Mouse (Mus musculus): Measurements from ENCODE around the gene Ccnb3.
"Not testable (repeated sequence)": the region's sequence is repeated elsewhere in the genome, so short reads cannot be mapped to it uniquely, and the experiment has no call there.

Gene Ccnb3

DNA sequence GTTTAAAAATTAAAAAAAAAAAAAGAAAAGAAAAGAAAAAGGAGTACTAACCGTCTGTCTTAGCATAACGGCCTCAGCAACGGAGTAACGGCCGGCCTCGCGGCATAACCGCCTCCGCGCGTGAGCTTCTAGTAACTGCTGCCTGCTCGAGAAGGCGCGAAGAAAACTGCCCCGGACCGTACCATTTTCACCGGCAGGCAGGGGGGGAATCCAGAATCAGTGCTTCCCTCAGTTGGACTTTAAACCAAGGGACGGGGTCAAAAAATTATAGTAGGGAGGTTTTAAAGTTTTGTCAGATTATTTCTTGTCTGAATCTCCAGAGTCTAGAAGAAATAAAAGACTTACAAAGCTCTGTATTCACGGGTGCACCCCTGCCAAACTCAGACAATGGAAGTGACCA, at the start of gene Ccnb3:
TSS of gene Ccnb3 (minus strand) at position 101 of the 400 bp plus-strand sequence.
- no peaks in the 10 kb centered on the region for H3K27me3 ChIP-seq (ENCODE audit: insufficient read depth, low read length)
- H3K4me1 ChIP-seq (replicated peaks; ENCODE audit: low read depth, low read length) = no peaks in the 10 kb centered on the region
- H3K9me3 ChIP-seq (ENCODE audit: low read length) = no peaks in the 10 kb centered on the region
- no peaks in the 10 kb centered on the region for H3K36me3 ChIP-seq (ENCODE audit: insufficient read depth, low read length)
- H3K4me3 ChIP-seq (replicated peaks; ENCODE audit: low read length) = no peak within 1 kb of the TSS
- TF ChIP-seq CTCF (conservative IDR thresholded peaks at IDR 0.05; ENCODE audit: low read length) (no peak), POU5F1 (IDR thresholded peaks at IDR 0.05; ENCODE audit: borderline replicate concordance, low read length) (no peak), NANOG (IDR thresholded peaks at IDR 0.05; ENCODE audit: borderline replicate concordance, low read length) (no peak)

- TF ChIP-seq CTCF (conservative IDR thresholded peaks at IDR 0.05; ENCODE audit: low read length) (no peak), POU5F1 (IDR thresholded peaks at IDR 0.05; ENCODE audit: borderline replicate concordance, low read length) (no peak), NANOG (IDR thresholded peaks at IDR 0.05; ENCODE audit: borderline replicate concordance, low read length) (no peak)
- H3K36me3 ChIP-seq (ENCODE audit: insufficient read depth, low read length) = no peaks in the 10 kb centered on the region
- H3K9me3 ChIP-seq (ENCODE audit: low read length) = no peaks in the 10 kb centered on the region
- H3K4me1 ChIP-seq (replicated peaks; ENCODE audit: low read depth, low read length) = no peaks in the 10 kb centered on the region
- no peak overlapping the region for H3K4me3 ChIP-seq (replicated peaks; ENCODE audit: low read length)
- no peaks in the 10 kb centered on the region for H3K27me3 ChIP-seq (ENCODE audit: insufficient read depth, low read length)
Measured at GRCm38 (mm10) chrX:7090323-7090722, 48.9 kb upstream of the Ccnb3 start.

- no peak overlapping the region for H3K4me3 ChIP-seq (replicated peaks; ENCODE audit: low read length)
- H3K4me1 ChIP-seq (replicated peaks; ENCODE audit: low read depth, low read length) = no peaks in the 10 kb centered on the region
- TF ChIP-seq NANOG (IDR thresholded peaks at IDR 0.05; ENCODE audit: borderline replicate concordance, low read length) (no peak), POU5F1 (IDR thresholded peaks at IDR 0.05; ENCODE audit: borderline replicate concordance, low read length) (no peak), CTCF (conservative IDR thresholded peaks at IDR 0.05; ENCODE audit: low read length) (no peak)
- no peaks in the 10 kb centered on the region for H3K36me3 ChIP-seq (ENCODE audit: insufficient read depth, low read length)
- no peaks in the 10 kb centered on the region for H3K9me3 ChIP-seq (ENCODE audit: low read length)
- no peaks in the 10 kb centered on the region for H3K27me3 ChIP-seq (ENCODE audit: insufficient read depth, low read length)
Measured at GRCm38 (mm10) chrX:7085878-7086277, 44.5 kb upstream of the Ccnb3 start.

DNA sequence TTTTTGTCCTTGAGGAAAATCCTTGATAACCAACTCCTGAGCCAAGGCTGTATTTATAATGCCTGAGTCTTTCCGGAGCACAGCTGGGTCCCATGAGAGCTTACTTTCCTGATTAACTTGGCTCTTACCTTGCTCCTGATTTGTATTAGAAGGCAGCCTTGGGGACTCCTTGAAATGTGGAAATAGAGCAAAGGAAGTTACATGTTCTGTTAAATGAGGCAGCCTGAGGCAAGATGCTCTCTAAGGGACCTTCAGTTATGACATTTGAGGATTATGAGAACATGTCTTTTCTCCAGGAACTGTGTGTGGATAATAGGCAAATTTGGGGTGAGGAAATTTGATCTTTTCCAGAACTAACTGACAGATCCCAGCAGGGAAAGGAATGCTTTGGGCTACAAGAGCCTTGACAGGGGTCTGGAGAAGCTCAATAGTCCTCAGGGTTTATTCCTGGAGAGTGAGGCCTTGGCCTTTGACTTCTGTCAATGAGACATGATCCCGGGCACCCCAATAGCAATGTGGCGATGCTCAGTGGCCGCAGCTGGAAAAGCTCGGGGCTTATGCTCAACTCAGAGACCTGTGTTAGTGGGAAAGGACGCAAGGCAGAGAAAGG, 38.5 kb upstream of the Ccnb3 start:
- no peaks in the 10 kb centered on the region for H3K4me1 ChIP-seq (replicated peaks; ENCODE audit: low read depth, low read length)

GRCm38 (mm10) chrX:7068002-7068401, 26.6 kb upstream of the Ccnb3 start:
- Histone ChIP-seq H3K36me3 (ENCODE audit: insufficient read depth, low read length) (no peaks in the 10 kb centered on the region), H3K4me3 (replicated peaks; ENCODE audit: low read length) (no peak overlapping the region), H3K4me1 (replicated peaks; ENCODE audit: low read depth, low read length) (no peaks in the 10 kb centered on the region), H3K9me3 (ENCODE audit: low read length) (peaks cover 6% of the 10 kb centered on the region; the same call in 1 of the 2 replicates), H3K27me3 (ENCODE audit: insufficient read depth, low read length) (no peaks in the 10 kb centered on the region)
- TF ChIP-seq NANOG (IDR thresholded peaks at IDR 0.05; ENCODE audit: borderline replicate concordance, low read length) (no peak), POU5F1 (IDR thresholded peaks at IDR 0.05; ENCODE audit: borderline replicate concordance, low read length) (no peak), CTCF (conservative IDR thresholded peaks at IDR 0.05; ENCODE audit: low read length) (no peak)

More for the DNA sequence above, 38.5 kb upstream of the Ccnb3 start:
- Histone ChIP-seq H3K9me3 (ENCODE audit: low read length) (no peaks in the 10 kb centered on the region), H3K36me3 (ENCODE audit: insufficient read depth, low read length) (no peaks in the 10 kb centered on the region), H3K27me3 (ENCODE audit: insufficient read depth, low read length) (no peaks in the 10 kb centered on the region), H3K4me3 (replicated peaks; ENCODE audit: low read length) (no peak overlapping the region)
- TF ChIP-seq POU5F1 (IDR thresholded peaks at IDR 0.05; ENCODE audit: borderline replicate concordance, low read length) = no peak
- no peak for TF ChIP-seq CTCF (conservative IDR thresholded peaks at IDR 0.05; ENCODE audit: low read length)
- TF ChIP-seq NANOG (IDR thresholded peaks at IDR 0.05; ENCODE audit: borderline replicate concordance, low read length) = no peak

GRCm38 (mm10) chrX:7067219-7067618, 25.8 kb upstream of the Ccnb3 start, which contains the start of gene Akap4:
Gene Akap4, plus strand, starts transcription at chrX:7067519.
- Histone ChIP-seq H3K4me3 (replicated peaks; ENCODE audit: low read length) (no peak within 1 kb of the TSS), H3K9me3 (ENCODE audit: low read length) (peaks cover 6% of the 10 kb centered on the region; the same call in 1 of the 2 replicates), H3K27me3 (ENCODE audit: insufficient read depth, low read length) (no peaks in the 10 kb centered on the region), H3K36me3 (ENCODE audit: insufficient read depth, low read length) (no peaks in the 10 kb centered on the region), H3K4me1 (replicated peaks; ENCODE audit: low read depth, low read length) (no peaks in the 10 kb centered on the region)
- TF ChIP-seq NANOG (IDR thresholded peaks at IDR 0.05; ENCODE audit: borderline replicate concordance, low read length) = no peak
- TF ChIP-seq CTCF (conservative IDR thresholded peaks at IDR 0.05; ENCODE audit: low read length) = no peak
- TF ChIP-seq POU5F1 (IDR thresholded peaks at IDR 0.05; ENCODE audit: borderline replicate concordance, low read length) = no peak

GRCm38 (mm10) chrX:7064109-7064508, 22.7 kb upstream of the Ccnb3 start:
- Histone ChIP-seq H3K4me1 (replicated peaks; ENCODE audit: low read depth, low read length) (no peaks in the 10 kb centered on the region), H3K4me3 (replicated peaks; ENCODE audit: low read length) (no peak overlapping the region), H3K27me3 (ENCODE audit: insufficient read depth, low read length) (no peaks in the 10 kb centered on the region), H3K9me3 (ENCODE audit: low read length) (no peaks in the 10 kb centered on the region), H3K36me3 (ENCODE audit: insufficient read depth, low read length) (no peaks in the 10 kb centered on the region)
- TF ChIP-seq POU5F1 (IDR thresholded peaks at IDR 0.05; ENCODE audit: borderline replicate concordance, low read length) = no peak
- TF ChIP-seq CTCF (conservative IDR thresholded peaks at IDR 0.05; ENCODE audit: low read length) = no peak
- no peak for TF ChIP-seq NANOG (IDR thresholded peaks at IDR 0.05; ENCODE audit: borderline replicate concordance, low read length)

- Histone ChIP-seq H3K9me3 (ENCODE audit: low read length) (no peaks in the 10 kb centered on the region), H3K4me1 (replicated peaks; ENCODE audit: low read depth, low read length) (no peaks in the 10 kb centered on the region), H3K36me3 (ENCODE audit: insufficient read depth, low read length) (no peaks in the 10 kb centered on the region), H3K4me3 (replicated peaks; ENCODE audit: low read length) (no peak overlapping the region), H3K27me3 (ENCODE audit: insufficient read depth, low read length) (no peaks in the 10 kb centered on the region)
- TF ChIP-seq NANOG (IDR thresholded peaks at IDR 0.05; ENCODE audit: borderline replicate concordance, low read length) (no peak), POU5F1 (IDR thresholded peaks at IDR 0.05; ENCODE audit: borderline replicate concordance, low read length) (no peak), CTCF (conservative IDR thresholded peaks at IDR 0.05; ENCODE audit: low read length) (no peak)
Measured at GRCm38 (mm10) chrX:7057634-7058033, 16.2 kb upstream of the Ccnb3 start.

DNA sequence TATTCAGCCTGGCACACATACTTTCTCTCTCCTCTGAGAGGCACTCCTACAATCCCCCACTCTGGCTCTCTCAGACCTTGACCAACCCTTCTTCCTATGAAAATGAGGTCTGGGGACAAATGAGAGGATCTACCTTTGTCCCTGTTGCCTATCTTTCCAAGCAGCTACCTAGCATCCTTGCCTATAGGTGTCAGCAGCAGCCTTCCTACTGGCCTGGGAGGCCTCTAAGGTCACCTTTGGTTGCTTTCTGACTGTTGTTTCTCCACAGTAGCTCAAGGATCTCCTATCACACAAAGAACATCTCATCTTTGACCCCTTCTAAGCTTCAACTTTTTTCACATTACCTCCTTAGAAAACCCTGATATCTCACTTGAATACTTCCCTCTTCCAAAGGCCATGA, 15.6 kb upstream of the Ccnb3 start:
- H3K27me3 ChIP-seq (ENCODE audit: insufficient read depth, low read length) = no peaks in the 10 kb centered on the region
- no peak for TF ChIP-seq CTCF (conservative IDR thresholded peaks at IDR 0.05; ENCODE audit: low read length)
- TF ChIP-seq NANOG (IDR thresholded peaks at IDR 0.05; ENCODE audit: borderline replicate concordance, low read length) = no peak
- TF ChIP-seq POU5F1 (IDR thresholded peaks at IDR 0.05; ENCODE audit: borderline replicate concordance, low read length) = no peak
- no peaks in the 10 kb centered on the region for H3K9me3 ChIP-seq (ENCODE audit: low read length)
- no peaks in the 10 kb centered on the region for H3K4me1 ChIP-seq (replicated peaks; ENCODE audit: low read depth, low read length)
- H3K36me3 ChIP-seq (ENCODE audit: insufficient read depth, low read length) = no peaks in the 10 kb centered on the region
- no peak overlapping the region for H3K4me3 ChIP-seq (replicated peaks; ENCODE audit: low read length)

DNA sequence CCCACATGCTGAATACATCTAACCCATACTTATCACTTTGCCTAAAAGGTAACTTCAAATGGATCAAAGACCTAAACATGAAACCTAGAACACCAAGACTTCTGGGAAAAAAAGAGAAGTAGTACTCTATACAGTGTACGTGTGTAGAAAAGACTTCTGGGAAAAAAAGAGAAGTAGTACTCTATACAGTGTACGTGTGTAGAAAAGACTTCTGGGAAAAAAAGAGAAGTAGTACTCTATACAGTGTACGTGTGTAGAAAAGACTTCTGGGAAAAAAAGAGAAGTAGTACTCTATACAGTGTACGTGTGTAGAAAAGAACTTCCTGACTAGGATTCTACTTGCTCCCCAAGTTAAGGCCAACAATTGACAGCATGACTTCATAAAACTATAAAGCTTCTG, 57.5 kb downstream of the Ccnb3 start:
- H3K9me3 ChIP-seq (ENCODE audit: low read length); H3K36me3 ChIP-seq (ENCODE audit: insufficient read depth, low read length); H3K4me1 ChIP-seq (replicated peaks; ENCODE audit: low read depth, low read length); H3K4me3 ChIP-seq (replicated peaks; ENCODE audit: low read length); H3K27me3 ChIP-seq (ENCODE audit: insufficient read depth, low read length): not testable (repeated sequence)
